Mouse (Mus musculus) Patski (cell line): ENCODE results near the gene Kcnh1. TPM values are rescaled to one million over a fixed set of nuclear protein-coding genes. Genes with fewer than 3 reads are reported as not detected.

Experiments
- ATAC-seq: fragments of 100-300 bp; one replicate; pipeline ENCODE4 v1.8.0; 2021
- CTCF ChIA-PET: fragments of 350-600 bp; sonication (Branson Sonifier 250); formaldehyde crosslinking; loops from one replicate; lab custom pipeline; 2022; ENCODE audit warnings: inconsistent platforms; lab: Charles Lee
- POLR2A ChIA-PET: fragments of 350-600 bp; sonication (Branson Sonifier 250); formaldehyde crosslinking; loops from one replicate; lab custom pipeline; 2022; ENCODE audit warnings: antibody characterized with exemption, inconsistent platforms; lab: Charles Lee
- DNase-seq: peaks from one replicate; pipeline ENCODE4 v3.0.0-alpha.2; 2011; ENCODE audit warnings: low read depth, low spot score
- H3K27me3 ChIP-seq: fragments of 371-371 bp; one replicate; pipeline ENCODE4 v1.5.1; 2021
- CTCF ChIP-seq: fragments of 100-300 bp; IDR thresholded peaks from one replicate; pipeline ENCODE4 v1.5.1; 2021
- in situ Hi-C: fragments of 300-500 bp; cut with MboI; formaldehyde crosslinking; loops from 3 replicates; pipeline ENCODE4 v1.11.1; 2018; ENCODE audit warnings: low pct_unique_long_range_greater_than_20kb, mixed read lengths
- polyA plus RNA-seq: library from polyadenylated mRNA; unstranded; gene quantifications from one replicate; pipeline ENCODE4 v1.2.3, GENCODE M21; 2021

Gene Kcnh1
- polyA plus RNA-seq, 1 experiment from 2014 or later: 2.3 TPM

DNA sequence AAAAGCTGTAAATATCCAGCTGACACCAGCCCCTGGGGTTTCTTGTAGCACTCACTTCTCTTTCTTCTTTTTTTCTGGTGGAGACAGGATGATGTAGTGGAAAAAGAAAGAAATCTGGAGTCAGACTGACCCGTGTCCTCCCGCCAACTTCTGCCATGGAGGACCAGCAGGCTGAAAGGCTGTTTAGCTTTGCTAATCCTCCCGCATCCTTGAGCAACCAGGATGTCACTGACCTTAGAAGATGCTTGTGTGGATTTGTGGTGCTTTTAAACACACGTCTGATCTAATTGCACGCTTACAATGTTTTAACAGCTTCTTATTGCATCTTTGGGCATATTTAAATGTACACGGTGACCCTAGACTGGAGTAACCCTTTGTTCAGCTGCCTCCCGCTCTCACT lies 69.0 kb downstream of the Kcnh1 start:
- ChIA-PET CTCF (no interaction called here), POLR2A (no interaction called here)
- no peak for TF ChIP-seq CTCF
- DNase-seq: no peak
- H3K27me3 ChIP-seq: peaks cover 3% of the 10 kb centered on the region
- in situ Hi-C loops: no loop called here
- no peak for ATAC-seq

DNA sequence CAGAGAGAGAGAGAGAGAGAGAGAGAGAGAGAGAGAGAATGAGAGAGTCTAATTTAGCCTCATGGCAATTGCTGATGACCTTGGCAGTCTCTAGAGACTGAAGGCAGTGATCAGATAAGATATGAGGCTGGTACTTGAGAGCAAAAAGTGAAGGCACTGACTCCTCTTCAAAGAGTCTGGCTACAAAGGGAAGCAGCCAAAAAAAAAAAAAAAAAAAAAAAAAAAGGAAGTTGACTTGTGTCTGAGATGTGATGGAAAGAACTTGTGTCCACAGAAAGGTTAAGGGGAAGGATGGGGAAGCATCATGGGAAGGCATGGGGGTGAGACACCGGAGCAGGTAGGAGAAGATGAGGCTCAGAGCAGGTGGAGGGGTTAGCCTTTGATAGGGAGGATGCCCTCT lies 75.1 kb downstream of the Kcnh1 start:
- DNase-seq (no peak), ATAC-seq (no peak)
- peaks cover 3% of the 10 kb centered on the region for H3K27me3 ChIP-seq
- TF ChIP-seq CTCF: no peak
- POLR2A ChIA-PET: no interaction called here
- in situ Hi-C loops: no loop called here
- CTCF ChIA-PET: no interaction called here

DNA sequence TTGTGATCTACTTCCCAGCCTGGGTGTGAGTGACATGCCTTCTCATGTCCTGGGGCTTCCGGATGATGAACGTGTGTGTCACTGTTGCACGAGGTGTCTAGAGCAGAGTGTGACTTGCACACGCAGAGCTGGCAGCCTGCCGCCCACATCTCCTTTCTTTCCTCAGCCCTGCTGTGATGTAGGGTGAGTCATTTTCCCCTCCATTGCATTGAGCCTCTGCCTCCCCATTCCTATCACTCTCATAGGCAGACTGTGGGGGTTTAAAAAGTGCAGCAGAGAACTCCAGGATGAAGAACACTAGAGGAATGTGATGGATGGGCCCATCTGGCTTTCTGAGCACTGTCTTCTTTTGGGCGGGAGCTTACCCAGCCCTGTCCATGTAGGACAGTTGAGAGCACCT lies 76.4 kb downstream of the Kcnh1 start:
- in situ Hi-C loops: no loop called here
- ATAC-seq (peak; percentile 65), DNase-seq (no peak)
- CTCF ChIA-PET: no interaction called here
- peaks cover 3% of the 10 kb centered on the region for H3K27me3 ChIP-seq
- no peak for TF ChIP-seq CTCF
- POLR2A ChIA-PET: no interaction called here

DNA sequence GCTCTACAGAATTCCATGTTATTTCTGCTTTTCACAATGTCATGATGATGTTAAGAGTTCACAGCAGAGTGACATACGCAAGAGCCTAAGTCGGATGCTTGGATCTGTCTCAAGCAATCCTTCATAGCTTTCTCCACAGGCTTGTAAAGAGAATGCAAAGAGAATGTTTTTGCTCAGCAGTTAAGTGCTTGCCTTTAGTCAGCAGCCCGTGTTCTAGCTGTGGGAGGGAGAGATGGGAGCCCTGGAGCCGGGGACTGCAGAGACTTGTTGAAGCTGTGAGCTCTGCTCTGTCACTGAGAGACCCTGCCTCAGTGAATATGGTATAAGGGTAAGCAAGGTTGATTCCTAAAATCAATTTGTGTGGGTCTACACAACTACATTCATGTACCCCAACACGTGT lies 78.3 kb downstream of the Kcnh1 start:
- CTCF ChIA-PET: no interaction called here
- no peak for DNase-seq
- in situ Hi-C loops: no loop called here
- POLR2A ChIA-PET: interaction anchor here (0.7 kb wide), 1 partner anchor 341 kb away, joined by 6 read pairs; no protein-coding TSS in a partner anchor
- TF ChIP-seq CTCF: no peak
- H3K27me3 ChIP-seq: peaks cover 4% of the 10 kb centered on the region
- no peak for ATAC-seq

DNA sequence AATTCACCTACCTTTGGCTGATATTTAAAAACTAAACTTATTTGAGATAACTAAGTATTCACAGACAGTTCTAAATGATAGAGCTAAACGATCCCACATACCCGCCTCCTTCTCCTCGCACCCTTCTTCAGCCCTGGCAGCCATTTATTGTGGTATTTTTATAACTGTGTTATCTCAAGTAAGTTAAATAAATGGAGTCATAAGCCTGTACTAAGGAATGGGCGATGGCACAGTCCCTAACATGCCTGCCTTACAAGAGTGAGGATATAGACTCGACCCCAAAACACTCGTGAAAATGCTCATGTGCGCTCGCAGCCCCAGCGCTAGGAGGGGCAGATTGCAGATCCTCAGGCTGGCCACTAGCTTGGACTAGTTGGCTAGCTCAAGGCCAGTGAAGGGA lies 79.3 kb downstream of the Kcnh1 start:
- POLR2A ChIA-PET: no interaction called here
- ATAC-seq (no peak), DNase-seq (no peak)
- TF ChIP-seq CTCF: no peak
- in situ Hi-C loops: no loop called here
- peaks cover 4% of the 10 kb centered on the region for H3K27me3 ChIP-seq
- CTCF ChIA-PET: no interaction called here

DNA sequence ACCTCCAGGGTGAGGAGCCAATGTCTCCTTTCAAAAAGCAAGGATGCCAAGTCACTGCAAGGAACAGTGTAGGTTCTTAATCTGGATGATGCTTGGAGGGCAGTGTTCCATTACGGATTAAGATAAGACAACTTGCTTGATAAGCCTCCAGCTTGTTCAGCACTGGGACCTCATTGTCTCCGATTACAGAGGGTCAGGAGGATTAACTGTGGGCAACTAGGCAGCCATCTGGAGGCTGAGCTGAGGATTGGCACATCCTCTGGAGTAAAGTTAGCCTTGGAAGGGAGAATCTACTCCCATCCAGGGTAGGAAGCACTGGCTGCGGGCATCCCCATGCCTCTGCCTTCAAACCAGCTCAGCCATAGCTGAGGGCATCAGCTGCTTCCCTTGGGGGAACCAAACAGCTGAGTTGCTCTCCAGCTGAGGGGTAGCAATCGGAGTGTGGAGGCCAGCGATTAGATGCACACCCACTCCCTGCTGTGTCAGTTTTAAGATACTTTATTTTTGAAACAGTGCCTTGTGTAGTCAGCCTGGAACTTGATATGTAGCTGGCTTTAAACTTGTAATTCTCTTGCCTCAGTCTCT lies 87.3 kb downstream of the Kcnh1 start:
- CTCF ChIA-PET: no interaction called here
- ATAC-seq (no peak), DNase-seq (no peak)
- TF ChIP-seq CTCF: no peak
- H3K27me3 ChIP-seq: peaks cover 7% of the 10 kb centered on the region
- in situ Hi-C loops: no loop called here
- POLR2A ChIA-PET: no interaction called here

DNA sequence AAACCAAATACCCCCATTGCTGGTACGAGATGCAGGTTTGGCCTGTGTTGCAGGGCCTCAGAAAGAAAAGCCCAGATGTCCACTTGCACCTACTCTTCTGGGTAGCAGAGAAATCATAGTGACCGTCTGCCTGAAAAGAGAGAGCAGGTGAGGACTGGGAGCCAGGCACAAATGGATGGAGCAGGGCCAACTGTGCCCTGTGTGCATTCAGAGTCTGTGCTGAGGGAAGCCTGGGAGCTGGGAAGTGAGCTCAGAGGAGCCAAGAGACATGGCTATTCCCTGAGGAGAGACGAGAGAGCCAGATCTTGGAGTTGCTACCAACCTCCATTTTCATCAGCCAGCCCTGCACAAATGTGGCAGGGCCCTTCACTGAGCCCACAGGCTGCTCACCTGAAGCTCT lies 93.8 kb downstream of the Kcnh1 start:
- ATAC-seq (no peak), DNase-seq (no peak)
- CTCF ChIA-PET: no interaction called here
- no peaks in the 10 kb centered on the region for H3K27me3 ChIP-seq
- in situ Hi-C loops: no loop called here
- POLR2A ChIA-PET: no interaction called here
- no peak for TF ChIP-seq CTCF

DNA sequence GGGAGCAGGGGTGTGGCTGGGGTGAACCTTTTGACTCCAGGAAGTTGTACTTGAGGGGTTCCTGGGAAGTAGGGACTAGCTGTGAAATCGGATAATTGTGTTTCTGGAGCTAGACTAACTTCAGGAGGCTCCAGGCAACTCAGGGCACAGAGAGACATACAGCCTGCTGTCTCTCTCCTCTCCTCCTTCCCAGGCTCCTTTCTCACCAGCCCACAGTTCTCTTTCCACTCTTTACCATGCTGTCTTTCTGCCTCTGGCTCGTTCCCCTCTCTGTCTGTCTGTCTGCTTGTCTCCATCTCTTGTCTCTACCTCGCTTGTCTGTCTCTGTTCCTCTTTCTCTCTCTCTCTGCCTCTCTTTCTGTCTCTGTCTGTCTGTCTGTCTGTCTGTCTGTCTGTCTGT lies 94.4 kb downstream of the Kcnh1 start:
- no peak for TF ChIP-seq CTCF
- H3K27me3 ChIP-seq: no peaks in the 10 kb centered on the region
- POLR2A ChIA-PET: no interaction called here
- DNase-seq (no peak), ATAC-seq (no peak)
- CTCF ChIA-PET: no interaction called here
- in situ Hi-C loops: no loop called here

DNA sequence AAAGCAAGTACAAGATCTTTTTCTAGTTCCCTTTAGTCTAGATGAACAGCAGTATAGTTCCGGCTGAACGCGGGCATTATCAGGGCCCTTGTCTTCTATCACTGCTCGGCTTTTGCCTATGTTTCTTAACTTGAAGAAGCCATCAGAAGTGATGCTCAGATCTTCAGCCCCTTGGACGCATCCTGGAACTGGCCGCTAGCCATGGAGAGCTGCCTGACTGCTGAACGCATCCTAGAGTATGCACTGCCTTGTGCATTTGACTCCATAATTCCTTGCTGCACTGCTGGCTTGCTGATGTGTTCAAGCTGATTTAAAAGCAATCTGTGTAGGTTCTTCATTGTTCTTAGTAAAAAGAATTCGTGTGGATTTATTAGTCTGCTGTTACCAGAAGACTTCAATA lies 97.9 kb downstream of the Kcnh1 start:
- ATAC-seq: no peak
- no peak for DNase-seq
- POLR2A ChIA-PET: no interaction called here
- CTCF ChIA-PET: no interaction called here
- TF ChIP-seq CTCF: no peak
- in situ Hi-C loops: no loop called here
- no peaks in the 10 kb centered on the region for H3K27me3 ChIP-seq

DNA sequence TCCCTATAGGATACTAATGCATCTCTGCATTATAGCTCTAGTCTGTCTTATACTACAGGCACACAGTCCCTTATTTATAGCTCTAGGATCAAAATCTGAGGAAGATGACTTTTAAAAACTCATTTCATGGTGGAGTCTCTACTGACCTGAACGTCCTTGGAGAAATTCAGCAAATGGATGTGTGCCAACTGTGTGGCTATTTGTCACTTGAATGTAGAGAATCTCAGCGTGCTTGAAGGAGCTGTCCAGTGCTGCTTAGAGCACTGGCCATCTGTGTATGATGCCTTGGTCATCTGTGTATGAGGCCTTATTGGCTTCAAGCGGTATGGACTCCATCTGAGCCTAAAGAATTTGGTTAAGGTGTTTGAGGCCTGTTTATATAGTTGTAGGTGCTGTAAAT lies 100.7 kb downstream of the Kcnh1 start:
- no peak for TF ChIP-seq CTCF
- H3K27me3 ChIP-seq: no peaks in the 10 kb centered on the region
- in situ Hi-C loops: no loop called here
- ATAC-seq (no peak), DNase-seq (no peak)
- CTCF ChIA-PET: no interaction called here
- POLR2A ChIA-PET: no interaction called here

DNA sequence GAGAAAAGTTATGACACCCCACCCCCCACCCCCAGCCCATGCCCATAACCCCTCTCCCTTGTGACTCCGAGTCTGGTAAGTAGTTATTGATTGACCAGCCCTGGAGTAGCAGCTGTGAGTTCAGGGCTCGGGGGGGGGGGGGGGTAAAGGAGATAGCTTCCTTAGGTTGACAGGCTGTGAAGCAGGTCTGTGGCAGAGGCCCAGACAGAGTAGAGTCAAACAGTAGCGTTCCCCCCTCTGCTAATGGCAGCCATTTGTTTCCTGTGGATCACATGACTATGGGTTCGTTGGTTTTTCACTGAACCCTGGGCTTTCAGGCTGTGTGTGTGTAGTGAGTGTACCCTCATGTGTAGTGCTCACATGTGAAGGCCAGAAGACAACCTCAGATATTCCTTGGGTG lies 102.8 kb downstream of the Kcnh1 start:
- DNase-seq (no peak), ATAC-seq (no peak)
- TF ChIP-seq CTCF: no peak
- in situ Hi-C loops: no loop called here
- CTCF ChIA-PET: no interaction called here
- no peaks in the 10 kb centered on the region for H3K27me3 ChIP-seq
- POLR2A ChIA-PET: interaction anchor here (0.7 kb wide), 1 partner anchor 57 kb away, joined by 3 read pairs; no protein-coding TSS in a partner anchor

DNA sequence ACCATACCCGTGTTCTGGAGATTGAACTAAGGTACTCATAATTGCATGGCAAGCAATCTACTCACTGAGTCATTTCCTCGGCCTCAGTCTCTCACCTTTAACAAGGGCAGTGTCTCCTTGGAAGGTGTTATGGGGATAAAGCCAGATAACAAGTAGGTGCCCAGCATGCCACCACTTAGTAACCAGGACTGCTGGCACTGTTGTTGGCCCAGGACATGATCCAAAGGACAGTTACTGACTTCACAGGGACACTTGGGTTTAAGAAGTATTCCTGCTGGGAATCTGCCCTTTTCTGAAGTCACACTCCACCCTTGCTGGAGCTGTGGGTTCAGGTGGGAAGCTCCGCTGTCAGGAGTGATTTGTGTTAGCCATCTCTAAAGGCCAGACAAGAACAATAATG lies 103.3 kb downstream of the Kcnh1 start:
- in situ Hi-C loops: no loop called here
- no peaks in the 10 kb centered on the region for H3K27me3 ChIP-seq
- POLR2A ChIA-PET: no interaction called here
- ATAC-seq: no peak
- no peak for DNase-seq
- CTCF ChIA-PET: no interaction called here
- no peak for TF ChIP-seq CTCF
